Mouse (Mus musculus) testis, postnatal 14 days (tissue): ENCODE measurements at regions not wholly inside any gene's neighbourhood (a gene's known extent, or its start where the extent isn't known, plus 50 kb on each side); places are given as distances from the start of the nearest gene placed in this dataset.

ENCODE experiments used
- DNase-seq: peaks from one replicate; pipeline ENCODE4 v3.0.0; 2021; ENCODE audit warnings: low spot score

DNA sequence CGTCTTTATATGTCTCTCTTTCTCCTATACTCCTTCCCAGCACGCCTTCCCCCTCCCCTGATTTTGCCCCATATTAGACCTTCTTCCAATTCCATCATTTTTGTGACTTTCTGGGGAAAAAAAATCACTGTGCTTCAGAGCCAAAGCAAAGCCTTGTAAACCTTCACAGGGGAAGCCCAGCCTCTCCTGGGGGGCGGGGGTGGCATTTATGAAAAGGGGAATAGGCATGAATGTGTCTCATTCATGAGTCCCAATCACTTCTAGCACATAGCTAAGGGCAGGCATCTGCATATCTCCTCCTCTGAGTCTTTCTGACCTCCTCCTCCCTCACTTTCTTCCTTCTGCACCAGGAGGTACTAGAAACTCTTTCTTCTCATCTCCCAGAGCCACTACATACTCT is 149.8 kb downstream of the Adamts15 start:
- no peak for DNase-seq

DNA sequence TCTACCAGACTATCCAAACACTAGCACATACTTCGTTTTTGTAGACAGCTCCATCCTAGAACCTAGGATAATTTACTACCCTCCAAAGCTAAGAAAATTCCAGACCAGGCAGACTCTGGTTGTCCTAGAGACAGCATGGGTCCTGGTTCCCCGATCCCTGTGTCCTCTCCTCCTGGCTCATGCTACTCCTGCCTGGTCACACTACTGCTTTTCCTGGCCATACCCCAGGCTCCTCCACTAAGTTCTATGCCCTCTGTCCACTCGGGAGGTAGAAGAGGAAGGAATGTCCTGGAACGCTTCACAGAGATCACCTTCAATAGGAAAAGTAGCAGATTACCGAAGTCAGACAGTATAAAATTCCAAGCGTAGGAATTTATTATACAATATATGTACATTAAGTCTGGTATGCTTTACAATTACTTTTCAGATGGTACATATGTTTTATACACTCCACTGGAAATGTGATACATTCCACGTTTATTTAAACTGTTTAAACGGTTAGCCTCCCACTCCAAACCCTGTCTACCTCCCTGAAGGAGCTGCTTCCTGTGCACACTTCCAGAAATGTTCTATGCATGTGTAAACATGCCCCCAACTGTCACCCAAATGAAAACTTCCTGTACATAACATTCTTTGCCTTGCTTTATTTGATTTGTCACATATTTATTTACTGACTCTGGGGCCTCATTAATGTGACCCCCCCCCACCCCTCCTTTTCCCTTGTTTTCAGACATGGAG is 151.6 kb downstream of the Adamts15 start:
- no peak for DNase-seq

DNA sequence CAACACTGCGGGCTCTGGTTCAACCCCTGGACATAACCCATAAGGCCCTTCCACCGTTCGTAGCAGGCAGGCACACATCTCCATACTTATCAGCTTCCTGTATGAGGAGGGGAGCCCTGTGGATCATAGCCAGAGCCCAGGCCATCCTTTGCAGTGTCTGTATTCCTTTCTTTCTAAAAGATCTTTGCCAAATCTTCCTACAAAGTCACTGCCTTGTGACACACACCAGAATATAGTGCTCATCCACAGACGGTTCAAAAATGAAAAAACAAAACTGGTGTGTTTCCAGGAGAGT is 152.9 kb downstream of the Adamts15 start:
- DNase-seq: no peak

DNA sequence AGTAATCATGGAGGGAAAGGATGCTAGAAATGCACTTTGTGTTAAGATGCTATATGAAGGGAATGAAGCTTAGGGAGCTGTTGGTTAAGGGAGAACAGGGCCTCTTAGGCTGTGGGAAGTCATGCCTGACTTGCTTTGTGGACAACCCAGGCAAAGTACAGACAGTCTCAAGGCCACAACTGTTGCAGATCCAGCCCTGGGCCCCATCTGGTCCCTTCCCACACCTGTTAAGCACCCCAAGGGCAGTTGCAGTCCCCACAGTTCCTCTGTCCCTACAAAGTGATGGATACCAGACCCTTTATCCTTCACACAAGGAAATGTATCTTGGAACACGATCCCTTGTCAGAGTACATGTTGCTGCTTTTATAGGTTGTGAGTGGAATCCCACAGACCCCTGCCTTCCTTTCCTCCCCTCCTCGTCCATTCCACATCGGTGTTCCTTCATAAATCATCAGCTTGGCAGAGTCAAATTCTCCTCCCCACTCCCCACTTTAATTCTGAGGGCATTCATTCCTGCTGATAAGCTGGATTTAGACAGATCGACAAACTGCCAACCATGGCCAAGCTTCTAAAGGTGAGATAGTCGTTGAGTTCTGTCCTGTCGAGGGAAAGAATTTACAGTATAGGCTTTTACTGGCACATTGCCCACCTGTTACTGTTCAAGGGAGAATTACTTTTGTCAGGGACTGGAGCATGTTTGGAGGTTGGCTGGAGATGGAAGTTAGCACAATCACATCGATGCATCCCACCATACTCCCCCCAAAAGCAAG is 153.4 kb downstream of the Adamts15 start:
- DNase-seq: no peak

DNA sequence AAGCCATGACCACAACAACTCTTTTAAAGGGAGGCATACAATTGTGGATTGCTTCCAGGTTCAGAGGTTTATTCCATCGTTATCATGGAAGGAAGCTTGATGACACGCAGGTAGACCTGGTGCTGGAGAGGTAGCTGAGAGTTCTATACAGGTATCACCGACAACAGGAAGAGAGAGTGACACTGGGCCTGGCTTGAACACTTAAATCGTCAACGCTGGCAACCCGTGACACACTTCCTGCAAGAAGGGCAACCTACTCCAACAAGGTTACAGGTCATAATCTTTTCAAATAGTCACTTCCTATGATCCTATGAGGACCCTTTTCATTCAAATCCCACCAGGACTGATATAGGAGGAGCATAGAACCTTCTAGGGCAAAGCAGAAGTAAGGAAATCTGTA is 155.6 kb downstream of the Adamts15 start:
- DNase-seq: no peak

DNA sequence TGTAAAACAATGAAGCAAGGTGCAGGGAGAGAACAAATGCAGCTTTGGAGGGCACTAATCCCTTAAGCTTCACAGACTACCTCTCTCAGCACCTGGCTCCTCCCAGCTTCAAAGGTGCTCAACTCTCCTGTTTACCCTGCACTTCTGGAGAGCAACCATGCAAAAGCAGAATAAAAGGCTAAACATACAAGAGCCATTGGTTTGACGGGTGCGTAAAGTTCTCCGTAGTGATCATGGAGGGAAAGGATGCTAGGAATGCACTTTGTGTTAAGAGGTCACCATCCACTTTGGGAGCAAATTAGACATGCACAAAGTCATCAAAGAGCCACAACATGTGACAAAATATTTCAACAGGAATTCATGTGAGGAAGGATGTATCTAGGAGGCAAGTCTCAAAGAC is 156.1 kb downstream of the Adamts15 start:
- no peak for DNase-seq

DNA sequence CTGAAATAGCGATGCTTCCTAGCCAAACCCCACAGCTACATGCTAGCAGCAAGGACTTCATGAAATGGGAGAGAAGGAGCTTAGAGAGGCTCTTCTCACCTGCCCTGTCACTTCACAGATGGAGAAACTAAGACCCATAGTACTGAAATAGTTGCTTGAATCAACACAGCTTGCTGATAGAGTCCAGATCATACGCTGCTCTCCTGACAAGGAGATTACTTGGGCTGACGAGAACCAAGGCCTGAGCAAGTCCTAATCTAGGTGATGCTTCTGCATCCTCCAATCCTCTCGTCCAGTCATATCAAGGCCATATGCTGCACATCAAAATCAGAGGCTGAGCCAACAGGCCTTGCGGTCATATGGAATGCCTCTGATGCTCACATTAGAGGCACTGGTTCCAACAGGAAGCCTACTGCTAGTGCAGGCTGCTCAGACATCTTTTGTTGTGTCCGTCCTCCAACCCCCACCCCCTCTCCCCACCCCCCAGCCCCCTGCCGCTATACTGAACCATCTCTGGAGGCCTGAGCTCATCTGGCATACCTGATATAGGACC is 157.2 kb downstream of the Adamts15 start:
- no peak for DNase-seq

DNA sequence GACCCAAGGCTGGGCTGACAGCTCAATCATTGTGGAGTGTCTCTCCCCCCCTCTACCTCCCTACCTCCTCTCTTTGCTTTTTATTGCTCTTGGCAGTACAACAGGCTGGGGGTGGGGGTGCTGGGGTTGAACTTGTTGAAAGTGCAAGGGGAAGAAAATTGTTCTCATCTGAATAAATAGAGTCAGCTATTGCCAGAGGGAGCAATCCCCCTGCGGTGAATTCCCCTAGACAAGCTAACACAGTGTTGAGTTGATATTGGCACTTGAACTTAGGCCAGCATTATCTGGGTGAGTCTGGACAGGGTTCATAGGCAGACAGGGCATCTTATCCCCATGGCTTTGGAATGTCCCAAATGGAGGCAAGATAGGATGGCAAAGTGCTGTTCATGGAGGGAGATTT is 159.3 kb downstream of the Adamts15 start:
- no peak for DNase-seq

DNA sequence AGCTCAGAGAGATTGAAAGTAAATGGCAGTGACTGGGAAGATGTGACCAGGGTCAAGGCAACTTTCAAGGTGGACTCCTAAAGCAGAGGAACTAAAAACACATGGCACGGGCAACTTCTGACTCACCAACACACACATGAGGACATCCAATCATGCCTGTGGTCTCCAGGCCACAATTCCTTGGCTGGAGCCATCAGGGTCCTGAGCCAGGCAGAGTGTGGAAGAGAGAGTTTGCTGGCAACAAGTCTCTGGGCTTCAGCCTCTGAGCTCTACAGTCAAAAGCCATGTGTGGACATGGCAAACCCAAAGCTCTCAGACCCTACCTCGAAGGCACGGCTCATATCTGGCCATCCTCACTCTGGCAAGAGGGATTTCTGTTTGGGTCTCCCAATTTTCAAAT is 164.1 kb downstream of the Adamts15 start:
- DNase-seq: no peak

DNA sequence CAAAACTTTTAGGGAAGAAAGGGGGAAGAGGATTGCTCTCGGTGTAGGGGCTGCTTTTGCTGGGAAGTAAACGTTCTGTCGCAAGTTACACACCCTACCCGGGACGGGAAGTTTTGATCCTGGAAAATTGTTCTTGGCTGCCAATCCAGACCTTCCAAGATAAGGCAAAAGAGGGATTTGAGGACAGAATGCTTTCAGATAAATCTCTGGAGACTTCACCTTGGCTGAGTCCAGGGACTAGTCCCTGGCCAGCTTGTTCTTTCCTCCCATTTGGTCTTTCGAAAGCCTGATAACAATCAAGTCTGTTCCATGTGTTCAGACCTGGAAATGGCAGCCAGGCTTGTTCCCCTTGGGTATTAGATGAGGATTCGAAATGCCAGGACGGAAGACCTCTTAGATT is 164.8 kb downstream of the Adamts15 start:
- peak; percentile 41 for DNase-seq

DNA sequence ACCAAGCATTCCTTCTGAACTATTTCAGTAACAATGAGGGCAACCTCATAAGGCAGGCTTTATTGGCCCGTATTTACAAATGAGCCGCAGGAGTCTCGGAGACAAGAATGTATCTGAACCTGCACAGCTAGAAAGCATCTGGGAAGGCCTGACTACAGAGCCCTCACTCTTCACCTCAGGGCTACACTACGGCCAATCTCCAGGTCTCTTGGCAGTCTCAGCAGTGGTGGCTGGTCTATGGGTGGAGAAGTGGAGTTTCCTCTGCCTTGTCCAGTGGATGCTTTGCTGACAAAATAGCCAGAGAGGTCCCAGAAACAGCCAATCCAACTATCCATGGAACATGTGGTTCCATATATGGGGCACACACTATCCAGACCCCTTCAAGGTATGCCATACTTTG is 165.5 kb downstream of the Adamts15 start:
- no peak for DNase-seq

DNA sequence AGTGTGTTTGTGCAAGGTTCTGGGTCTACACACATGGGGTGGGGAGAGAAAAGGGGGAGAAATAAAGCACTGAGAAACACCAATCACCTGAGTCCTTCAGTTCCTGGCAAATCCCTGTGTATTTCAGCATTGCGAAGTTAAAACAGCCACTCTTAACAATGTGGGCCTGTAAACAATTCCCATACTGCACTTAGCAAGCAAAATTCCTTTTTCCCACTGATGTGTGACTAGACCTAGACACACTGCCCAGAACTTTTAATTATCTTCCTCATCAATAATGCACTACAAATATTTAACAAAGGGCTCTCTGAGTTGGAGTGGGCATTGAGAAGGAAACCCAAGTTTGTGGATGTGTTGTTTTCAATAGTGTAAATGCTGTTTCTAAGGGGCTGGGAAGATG is 166.7 kb downstream of the Adamts15 start:
- no peak for DNase-seq

DNA sequence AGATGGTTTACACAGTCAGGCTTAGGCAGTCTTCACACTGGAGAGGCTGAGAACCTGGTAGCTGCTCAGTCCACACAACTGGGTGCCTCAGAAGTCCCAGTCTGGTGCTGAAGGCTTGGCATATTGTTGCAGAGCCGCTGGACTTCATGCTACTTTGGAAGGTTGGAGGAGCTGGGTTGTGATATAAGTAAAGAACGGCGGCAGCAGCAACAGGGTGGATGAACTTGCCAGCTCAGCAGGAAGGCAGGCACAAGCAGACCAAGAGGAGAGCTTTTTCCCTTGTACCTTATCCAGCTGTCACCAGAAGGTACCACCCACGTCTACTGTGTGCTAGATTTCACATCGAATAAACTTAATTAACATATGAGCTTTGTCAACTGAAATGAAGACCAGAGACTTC is 167.4 kb downstream of the Adamts15 start:
- no peak for DNase-seq

DNA sequence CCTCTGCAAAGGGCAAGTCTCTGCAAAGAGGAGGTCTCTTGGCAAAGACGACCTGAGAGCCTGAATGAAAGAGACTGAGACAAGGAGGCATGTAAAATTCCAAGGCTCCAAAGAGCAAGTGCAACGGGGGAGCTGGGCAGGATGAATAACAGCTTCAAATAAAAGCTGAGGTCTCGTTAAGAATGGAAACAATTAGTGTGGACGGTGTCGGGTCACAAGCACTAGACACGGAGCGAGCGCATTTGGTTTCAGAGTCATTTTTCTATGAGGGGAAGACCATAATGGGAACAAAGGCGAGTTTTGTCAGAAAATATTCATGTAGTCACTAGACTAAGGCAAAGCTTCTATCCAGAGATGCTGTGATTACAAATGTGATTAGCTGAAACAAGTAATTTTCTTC is 178.8 kb downstream of the Adamts15 start:
- DNase-seq: no peak

DNA sequence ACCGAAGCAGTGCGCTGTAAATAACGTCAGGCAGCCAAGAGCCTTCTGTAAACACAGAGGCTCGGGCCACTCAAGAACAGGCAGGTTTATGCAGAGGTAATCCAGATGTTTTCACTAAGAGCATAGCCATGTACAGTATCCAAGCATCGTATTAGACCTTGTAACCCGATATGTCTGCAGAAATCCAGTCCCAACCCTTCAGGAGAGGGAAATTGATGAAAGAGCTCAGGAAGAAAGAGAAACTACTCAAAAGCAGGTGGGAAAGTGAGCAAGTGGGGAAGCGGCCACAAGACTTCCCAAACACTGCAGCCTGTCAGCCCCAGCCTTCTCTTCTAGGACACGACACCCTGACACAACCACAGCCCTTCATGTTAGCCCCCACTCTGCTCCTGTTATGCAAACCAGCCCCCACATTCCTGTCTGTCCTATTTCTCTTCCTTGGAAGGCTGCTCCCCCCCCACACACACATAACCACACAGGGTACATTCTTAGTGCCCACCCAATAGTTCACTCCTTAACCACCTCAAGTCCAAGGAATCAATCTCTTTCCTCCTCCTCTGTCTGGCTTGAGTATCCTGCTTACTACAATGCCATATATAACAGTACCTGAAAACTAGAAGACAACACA is 179.7 kb downstream of the Adamts15 start:
- no peak for DNase-seq

DNA sequence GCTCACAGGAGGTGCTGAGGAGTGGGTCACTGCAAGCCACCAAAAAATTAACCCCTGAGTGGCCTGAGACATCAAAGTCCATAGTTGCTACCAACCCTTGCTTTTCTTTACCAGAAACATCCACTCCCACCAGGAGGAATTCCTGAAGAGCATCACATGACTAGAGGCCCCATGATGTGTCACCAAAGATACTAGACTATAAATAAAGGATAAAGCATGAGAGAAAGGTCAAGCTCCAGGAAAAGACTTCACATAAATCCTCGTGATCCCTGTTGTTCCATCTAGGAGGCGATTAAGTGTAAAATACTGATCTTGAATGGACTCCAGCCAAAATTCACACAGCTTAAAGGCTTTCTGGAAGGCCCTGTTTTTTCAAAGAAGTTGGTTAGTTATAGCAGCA is 190.6 kb downstream of the Adamts15 start:
- no peak for DNase-seq

DNA sequence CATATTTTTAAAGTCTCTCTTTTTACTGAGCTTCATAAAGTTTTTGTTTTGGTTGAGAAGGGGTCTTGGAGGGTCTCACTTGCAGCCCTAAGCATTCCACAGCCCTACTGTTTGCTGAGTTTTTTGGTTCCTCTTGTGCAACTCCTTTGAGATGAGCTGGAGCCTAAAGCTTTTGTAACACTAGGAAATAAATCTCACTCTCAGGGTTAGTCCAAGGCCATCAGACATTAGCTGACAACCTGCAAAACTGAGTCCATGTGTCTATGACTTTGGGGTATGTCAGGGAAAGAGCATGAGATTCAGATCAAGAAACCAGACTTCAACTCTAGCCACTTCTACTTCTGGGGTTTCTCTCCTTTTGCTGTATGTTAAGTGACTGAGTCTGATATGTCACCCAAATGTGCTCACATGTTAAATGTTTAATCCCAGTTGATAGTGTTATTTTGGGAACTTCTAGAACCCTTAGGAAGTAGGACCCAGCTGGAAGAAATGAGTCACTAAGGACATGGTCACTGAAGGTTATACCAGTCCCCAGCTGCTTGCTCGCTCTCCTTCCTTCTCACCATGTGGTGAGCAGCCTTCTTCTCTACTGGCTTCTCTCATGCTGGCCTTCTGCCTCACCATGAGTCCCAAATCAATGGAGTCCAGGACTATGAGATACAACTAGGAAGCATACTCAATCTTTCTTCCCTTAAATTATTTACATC is 198.7 kb downstream of the Adamts15 start:
- DNase-seq: no peak

DNA sequence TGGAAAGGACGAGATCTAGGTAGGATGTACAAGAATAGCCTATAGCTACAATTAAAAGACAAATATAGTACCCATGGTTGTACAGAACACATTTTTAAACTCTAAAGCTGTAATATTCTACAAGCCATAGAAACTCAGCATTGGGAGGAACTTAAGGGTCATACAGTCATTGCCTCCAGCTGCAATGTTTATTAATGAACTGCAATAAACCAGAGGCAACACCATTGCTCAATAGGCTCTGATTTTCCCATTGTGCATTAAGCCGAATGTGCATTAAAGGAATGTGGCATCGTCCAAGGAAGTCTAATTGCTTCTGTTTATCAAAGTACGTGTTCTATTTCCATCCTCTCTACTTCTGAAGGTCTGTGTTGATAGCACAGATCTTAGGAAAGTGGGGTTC is 200.4 kb downstream of the Adamts15 start:
- DNase-seq: no peak

DNA sequence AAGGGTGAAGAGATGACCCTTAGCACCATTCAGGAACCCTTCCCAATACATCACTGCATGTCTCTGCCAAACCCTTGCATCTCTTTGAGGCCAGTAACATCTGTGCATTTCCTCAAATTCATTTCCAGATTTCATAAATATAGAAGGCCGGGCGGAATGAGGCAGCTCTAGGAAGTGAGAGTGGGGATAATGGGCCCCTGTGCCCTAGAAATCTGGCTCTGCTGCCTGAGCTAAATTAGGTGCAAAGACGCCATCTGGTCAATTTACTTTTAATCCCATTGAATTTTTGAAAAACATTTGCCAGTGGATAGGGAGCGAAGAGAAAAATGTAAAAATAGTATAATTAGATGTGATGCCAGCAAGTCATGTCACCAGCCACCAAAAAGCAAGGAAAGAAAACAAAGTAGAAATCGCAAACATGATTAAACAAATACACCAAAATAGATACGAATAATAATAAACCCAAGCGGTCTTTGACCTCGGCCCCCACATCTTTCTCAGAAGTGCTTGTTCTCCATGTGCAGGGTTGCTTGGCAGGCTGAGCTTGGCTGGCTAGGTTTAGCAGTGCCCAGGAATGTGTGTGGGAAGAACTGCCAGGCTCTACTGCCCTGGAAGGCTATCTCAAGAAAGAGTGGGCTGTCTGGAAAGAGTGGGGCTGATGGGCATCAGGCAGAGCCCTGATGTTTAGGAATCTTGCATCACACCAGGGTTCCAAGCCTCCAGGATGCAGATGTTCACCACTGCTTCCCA is 205.7 kb downstream of the Adamts15 start:
- DNase-seq: no peak

DNA sequence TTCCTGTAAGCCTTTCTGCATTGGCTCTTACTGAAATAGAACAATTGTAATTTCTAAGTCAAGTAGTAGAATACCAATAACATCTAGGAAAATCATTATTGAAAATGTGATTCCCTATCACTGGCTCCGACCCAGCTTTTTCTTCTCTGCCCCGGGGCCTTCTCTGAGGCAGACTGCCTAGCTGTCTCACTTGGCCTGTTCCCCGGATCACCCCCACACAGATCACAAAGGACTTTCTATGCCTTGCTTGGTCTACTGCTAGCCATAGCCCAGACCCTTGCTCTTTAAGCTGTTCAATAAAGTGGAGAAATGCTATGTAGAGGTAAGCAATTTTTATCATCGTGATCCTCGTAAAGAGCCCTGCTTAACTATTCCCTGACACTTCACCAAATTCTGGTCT is 212.1 kb downstream of the Adamts15 start:
- no peak for DNase-seq

DNA sequence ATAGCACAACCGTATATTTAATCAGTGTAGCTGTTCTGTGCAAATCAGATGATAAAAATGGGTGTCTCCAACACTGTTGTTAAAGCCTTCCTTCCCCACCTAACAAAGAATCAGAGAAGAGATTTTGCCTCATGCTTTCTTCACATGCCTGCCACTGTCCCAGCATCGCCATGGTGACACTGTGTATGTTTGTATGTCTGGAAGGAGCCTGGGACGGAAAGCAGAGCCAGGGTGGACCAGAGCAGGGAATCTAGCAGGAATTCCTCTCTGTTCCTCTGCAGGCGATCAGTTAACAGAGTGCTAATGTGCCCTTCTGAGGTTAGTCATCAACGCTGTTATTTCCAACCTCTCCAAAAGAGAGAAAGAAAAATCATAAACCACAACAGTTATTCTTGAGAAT is 222.4 kb downstream of the Adamts15 start:
- DNase-seq: no peak

DNA sequence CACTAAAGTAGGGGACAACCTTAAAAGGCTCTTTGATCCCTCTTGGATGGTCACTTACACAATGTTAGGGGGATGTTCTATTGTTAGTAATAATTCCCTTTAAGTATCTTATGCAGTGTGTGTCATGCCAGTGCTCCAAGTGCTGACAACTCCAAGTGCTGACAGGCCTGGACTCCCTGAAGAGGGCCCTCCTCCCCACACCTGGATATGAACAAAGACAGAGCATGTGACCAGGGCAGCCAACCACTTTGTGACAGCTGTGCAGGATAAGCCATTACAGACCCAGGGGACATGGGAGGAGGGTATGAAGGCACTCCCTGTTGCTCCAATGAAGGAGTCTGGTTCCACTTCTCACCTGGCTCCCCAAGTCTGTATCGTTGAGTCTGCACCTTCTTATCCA is 224.7 kb downstream of the Adamts15 start:
- no peak for DNase-seq
